Mouse (Mus musculus): ENCODE results near the gene Cnnm4. TPM values are rescaled to one million over a fixed set of nuclear protein-coding genes. Genes with fewer than 3 reads are reported as not detected.
A peak's percentile ranks its signal among the peaks of the same experiment; 100 is the strongest.

The Cnnm4 gene
- polyA plus RNA-seq (2014; fragmentation: Nextera tagmentation; extraction: Ambion mirVana): 9.5 and 11.9 TPM in 2 replicates

- peak within 1 kb of the TSS; percentile 58 for H3K4me2 ChIP-seq (ENCODE audit: low read length)
- no peaks in the 10 kb centered on the region for H3K9me3 ChIP-seq (ENCODE audit: control insufficient read depth, low read length)
- under 1% methylated on average over 91 of the region's 98 CpGs for WGBS
- H3K4me3 ChIP-seq (replicated peaks; ENCODE audit: low read depth, low read length): peak within 1 kb of the TSS; percentile 60
- peak within 1 kb of the TSS; percentile 70 for H3K9ac ChIP-seq (replicated peaks; ENCODE audit: low read length)
- peaks cover 47% of the 10 kb centered on the region for H3K4me1 ChIP-seq (ENCODE audit: control insufficient read depth, insufficient read depth, low read length)
- H3K27ac ChIP-seq (replicated peaks; ENCODE audit: low read depth, low read length): 0 out of 2 replicates have a peak within 1 kb of the TSS, but pooled peaks have one; percentile 45
- no peaks in the 10 kb centered on the region for H3K36me3 ChIP-seq (ENCODE audit: control insufficient read depth, insufficient read depth, low read length)
- DNase-seq (peak; percentile 94), ATAC-seq (ENCODE audit: low FRiP score, low TSS enrichment) (peak; percentile 89)
- no peaks in the 10 kb centered on the region for H3K27me3 ChIP-seq (ENCODE audit: control insufficient read depth, insufficient read depth, low read length)
Measured at GRCm38 (mm10) chr1:36471181-36472105, at the start of gene Cnnm4. Gene Cnnm4 (plus strand): TSS chr1:36471620.

DNA sequence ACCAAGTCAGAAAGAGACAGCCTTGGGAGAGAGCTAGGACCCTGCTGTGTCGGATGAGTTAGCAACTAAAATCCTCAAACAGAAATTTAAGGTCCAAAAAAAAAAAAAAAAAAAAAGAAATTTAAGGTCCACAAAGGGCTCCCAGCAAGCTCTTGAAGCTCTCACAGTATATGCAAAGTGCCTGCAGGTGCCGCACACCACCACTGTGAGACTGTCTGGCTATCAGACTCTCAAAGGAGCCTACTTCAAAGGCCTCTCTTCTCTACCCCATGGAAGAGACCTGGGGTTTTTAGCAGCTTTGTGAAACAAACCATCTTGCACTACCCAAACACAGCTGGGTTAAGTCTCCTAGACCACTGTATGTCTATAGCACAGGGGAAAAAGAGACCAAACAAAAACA is 41.9 kb upstream of the Cnnm4 start:
- ATAC-seq (ENCODE audit: low FRiP score, low TSS enrichment): no peak
- WGBS: 95% methylated on average over 2 of the region's 2 CpGs

GRCm38 (mm10) chr1:36432999-36433398 is 38.4 kb upstream of the Cnnm4 start:
- no peaks in the 10 kb centered on the region for H3K4me1 ChIP-seq (ENCODE audit: control insufficient read depth, insufficient read depth, low read length)
- no peaks in the 10 kb centered on the region for H3K9me3 ChIP-seq (ENCODE audit: control insufficient read depth, low read length)
- DNase-seq (no peak), ATAC-seq (ENCODE audit: low FRiP score, low TSS enrichment) (no peak)
- 93% methylated on average over 4 of the region's 4 CpGs for WGBS
- no peak overlapping the region for H3K4me3 ChIP-seq (replicated peaks; ENCODE audit: low read depth, low read length)
- no peak overlapping the region for H3K27ac ChIP-seq (replicated peaks; ENCODE audit: low read depth, low read length)
- H3K4me2 ChIP-seq (ENCODE audit: low read length): no peak overlapping the region
- H3K36me3 ChIP-seq (ENCODE audit: control insufficient read depth, insufficient read depth, low read length): peaks cover 91% of the 10 kb centered on the region
- H3K27me3 ChIP-seq (ENCODE audit: control insufficient read depth, insufficient read depth, low read length): no peaks in the 10 kb centered on the region
- H3K9ac ChIP-seq (replicated peaks; ENCODE audit: low read length): no peak overlapping the region

More for the DNA sequence above, 41.9 kb upstream of the Cnnm4 start:
- peaks cover 92% of the 10 kb centered on the region for H3K36me3 ChIP-seq (ENCODE audit: control insufficient read depth, insufficient read depth, low read length)
- H3K4me1 ChIP-seq (ENCODE audit: control insufficient read depth, insufficient read depth, low read length): no peaks in the 10 kb centered on the region
- H3K27me3 ChIP-seq (ENCODE audit: control insufficient read depth, insufficient read depth, low read length): no peaks in the 10 kb centered on the region
- no peaks in the 10 kb centered on the region for H3K9me3 ChIP-seq (ENCODE audit: control insufficient read depth, low read length)
- H3K27ac ChIP-seq (replicated peaks; ENCODE audit: low read depth, low read length): no peak overlapping the region
- H3K4me3 ChIP-seq (replicated peaks; ENCODE audit: low read depth, low read length): no peak overlapping the region
- no peak overlapping the region for H3K4me2 ChIP-seq (ENCODE audit: low read length)
- DNase-seq: no peak
- no peak overlapping the region for H3K9ac ChIP-seq (replicated peaks; ENCODE audit: low read length)

GRCm38 (mm10) chr1:36433616-36434015 is 37.8 kb upstream of the Cnnm4 start:
- Histone ChIP-seq H3K9me3 (ENCODE audit: control insufficient read depth, low read length) (no peaks in the 10 kb centered on the region), H3K27ac (replicated peaks; ENCODE audit: low read depth, low read length) (no peak overlapping the region), H3K4me3 (replicated peaks; ENCODE audit: low read depth, low read length) (no peak overlapping the region), H3K4me2 (ENCODE audit: low read length) (no peak overlapping the region), H3K4me1 (ENCODE audit: control insufficient read depth, insufficient read depth, low read length) (no peaks in the 10 kb centered on the region), H3K27me3 (ENCODE audit: control insufficient read depth, insufficient read depth, low read length) (no peaks in the 10 kb centered on the region), H3K9ac (replicated peaks; ENCODE audit: low read length) (no peak overlapping the region), H3K36me3 (ENCODE audit: control insufficient read depth, insufficient read depth, low read length) (peaks cover 91% of the 10 kb centered on the region)
- WGBS: 93% methylated on average over 3 of the region's 3 CpGs
- DNase-seq: no peak
- no peak for ATAC-seq (ENCODE audit: low FRiP score, low TSS enrichment)

DNA sequence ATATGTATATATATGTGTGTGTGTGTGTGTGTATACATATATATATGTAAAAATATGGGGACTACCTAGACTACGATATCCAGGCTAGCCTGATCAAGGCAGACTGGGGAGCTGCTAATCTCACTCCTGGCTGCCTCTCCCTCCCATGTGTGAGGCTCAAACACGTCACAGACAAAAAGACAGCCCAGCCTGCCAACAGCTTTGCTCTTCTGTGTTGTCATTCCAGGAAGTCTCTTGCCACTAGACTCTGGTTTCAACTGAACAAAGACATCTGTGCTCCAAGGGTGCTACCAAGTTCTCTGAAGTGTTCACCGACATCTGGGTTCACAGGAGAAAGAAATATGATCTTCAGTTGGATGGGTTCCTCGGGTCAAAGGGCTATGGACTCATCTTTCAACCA is 36.3 kb upstream of the Cnnm4 start:
- H3K27me3 ChIP-seq (ENCODE audit: control insufficient read depth, insufficient read depth, low read length): no peaks in the 10 kb centered on the region
- H3K27ac ChIP-seq (replicated peaks; ENCODE audit: low read depth, low read length): no peak overlapping the region
- 87% methylated on average over 4 of the region's 4 CpGs for WGBS
- H3K4me3 ChIP-seq (replicated peaks; ENCODE audit: low read depth, low read length): no peak overlapping the region
- peaks cover 91% of the 10 kb centered on the region for H3K36me3 ChIP-seq (ENCODE audit: control insufficient read depth, insufficient read depth, low read length)
- no peak overlapping the region for H3K4me2 ChIP-seq (ENCODE audit: low read length)
- ATAC-seq (ENCODE audit: low FRiP score, low TSS enrichment) (no peak), DNase-seq (no peak)
- H3K9me3 ChIP-seq (ENCODE audit: control insufficient read depth, low read length): no peaks in the 10 kb centered on the region
- no peak overlapping the region for H3K9ac ChIP-seq (replicated peaks; ENCODE audit: low read length)
- H3K4me1 ChIP-seq (ENCODE audit: control insufficient read depth, insufficient read depth, low read length): no peaks in the 10 kb centered on the region

GRCm38 (mm10) chr1:36436515-36436914 is 34.9 kb upstream of the Cnnm4 start:
- Histone ChIP-seq H3K4me2 (ENCODE audit: low read length) (no peak overlapping the region), H3K9ac (replicated peaks; ENCODE audit: low read length) (no peak overlapping the region), H3K4me3 (replicated peaks; ENCODE audit: low read depth, low read length) (no peak overlapping the region), H3K36me3 (ENCODE audit: control insufficient read depth, insufficient read depth, low read length) (peaks cover 83% of the 10 kb centered on the region), H3K27me3 (ENCODE audit: control insufficient read depth, insufficient read depth, low read length) (no peaks in the 10 kb centered on the region), H3K27ac (replicated peaks; ENCODE audit: low read depth, low read length) (no peak overlapping the region), H3K9me3 (ENCODE audit: control insufficient read depth, low read length) (no peaks in the 10 kb centered on the region), H3K4me1 (ENCODE audit: control insufficient read depth, insufficient read depth, low read length) (no peaks in the 10 kb centered on the region)
- DNase-seq: no peak
- no peak for ATAC-seq (ENCODE audit: low FRiP score, low TSS enrichment)
- 98% methylated on average over 6 of the region's 6 CpGs for WGBS

DNA sequence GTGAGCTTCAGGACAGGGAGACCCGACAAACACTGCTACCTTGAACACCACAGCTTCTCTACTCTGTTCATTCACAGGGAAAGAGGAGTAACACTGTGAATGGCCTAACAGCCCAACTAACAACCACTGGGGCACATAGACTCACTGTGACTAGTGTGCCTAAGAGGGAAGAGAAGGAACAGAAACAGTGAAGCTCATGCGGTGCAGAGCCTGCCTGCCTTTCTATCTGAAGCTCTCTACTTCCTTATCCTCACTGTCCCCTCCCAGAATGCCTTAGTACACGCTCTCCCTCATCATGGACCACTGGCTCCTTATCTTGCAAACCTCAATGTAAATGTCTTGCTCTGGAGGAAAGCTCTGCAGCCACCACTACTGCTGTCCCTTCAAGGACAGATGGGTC is 34.2 kb upstream of the Cnnm4 start:
- Histone ChIP-seq H3K36me3 (ENCODE audit: control insufficient read depth, insufficient read depth, low read length) (peaks cover 81% of the 10 kb centered on the region), H3K27ac (replicated peaks; ENCODE audit: low read depth, low read length) (no peak overlapping the region), H3K9ac (replicated peaks; ENCODE audit: low read length) (no peak overlapping the region), H3K4me2 (ENCODE audit: low read length) (no peak overlapping the region), H3K27me3 (ENCODE audit: control insufficient read depth, insufficient read depth, low read length) (no peaks in the 10 kb centered on the region), H3K9me3 (ENCODE audit: control insufficient read depth, low read length) (no peaks in the 10 kb centered on the region), H3K4me1 (ENCODE audit: control insufficient read depth, insufficient read depth, low read length) (no peaks in the 10 kb centered on the region), H3K4me3 (replicated peaks; ENCODE audit: low read depth, low read length) (no peak overlapping the region)
- WGBS: 98% methylated on average over 3 of the region's 3 CpGs
- ATAC-seq (ENCODE audit: low FRiP score, low TSS enrichment) (no peak), DNase-seq (no peak)

DNA sequence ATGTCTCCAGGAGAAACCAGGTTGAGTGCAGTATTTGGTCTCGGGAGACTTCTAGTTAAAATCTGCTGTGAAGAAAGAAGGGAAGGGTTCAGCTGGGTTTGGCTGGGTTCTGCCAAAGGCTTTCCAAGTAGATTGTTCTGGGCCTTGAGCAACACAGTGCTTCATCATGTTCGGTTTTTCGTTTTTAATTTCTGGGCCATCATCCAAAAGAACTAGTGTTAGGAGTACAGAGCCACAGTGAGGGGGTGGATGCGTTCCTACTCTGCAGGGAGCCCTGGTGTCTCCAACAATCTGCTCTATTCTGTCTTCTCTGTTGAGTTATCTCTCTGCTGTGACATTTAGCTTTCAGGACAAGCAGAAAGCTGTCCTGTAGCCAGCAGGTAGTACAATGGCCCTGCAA is 30.3 kb upstream of the Cnnm4 start:
- WGBS: 91% methylated on average over 4 of the region's 4 CpGs
- H3K27me3 ChIP-seq (ENCODE audit: control insufficient read depth, insufficient read depth, low read length): no peaks in the 10 kb centered on the region
- H3K9ac ChIP-seq (replicated peaks; ENCODE audit: low read length): no peak overlapping the region
- H3K4me1 ChIP-seq (ENCODE audit: control insufficient read depth, insufficient read depth, low read length): peaks cover 10% of the 10 kb centered on the region; the same call in 1 of the 2 replicates
- peaks cover 48% of the 10 kb centered on the region for H3K36me3 ChIP-seq (ENCODE audit: control insufficient read depth, insufficient read depth, low read length)
- H3K4me3 ChIP-seq (replicated peaks; ENCODE audit: low read depth, low read length): no peak overlapping the region
- no peaks in the 10 kb centered on the region for H3K9me3 ChIP-seq (ENCODE audit: control insufficient read depth, low read length)
- H3K4me2 ChIP-seq (ENCODE audit: low read length): no peak overlapping the region
- ATAC-seq (ENCODE audit: low FRiP score, low TSS enrichment): no peak
- H3K27ac ChIP-seq (replicated peaks; ENCODE audit: low read depth, low read length): no peak overlapping the region
- DNase-seq: no peak
